26 mouse cellular contexts compared by ENCODE assay signal in genomic region chr3:55665928-55666327, GRCm38 (mm10).
DNase-seq lines count a peak whose midpoint lies in the region; ATAC-seq lines count a peak whose summit lies in the region.
"Had no signal": no experiment of that assay in that cellular context is flagged by ENCODE, and none has a peak within 500 bp of the region (broad histone marks: within the 10 kb centered on the region; RNA-seq: fewer than 3 reads in every experiment).

No protein-coding gene starts in this region.

- no peaks in the 10 kb centered on the region; the same call in 1 of the 2 replicates for H3K36me3 ChIP-seq in limb, embryonic 12.5 days
- H3K36me3 ChIP-seq in limb, embryonic 10.5 days, result no peaks in the 10 kb centered on the region
- no peaks in the 10 kb centered on the region for H3K36me3 ChIP-seq in midbrain, embryonic 10.5 days
- H3K36me3 ChIP-seq: heart, embryonic 12.5 days; liver, embryonic 13.5 days had no signal

- no peaks in the 10 kb centered on the region for H3K9me3 ChIP-seq in limb, embryonic 12.5 days
- no peaks in the 10 kb centered on the region for H3K9me3 ChIP-seq in limb, embryonic 10.5 days (replicated peaks)
- no peaks in the 10 kb centered on the region for H3K9me3 ChIP-seq in midbrain, embryonic 10.5 days (replicated peaks)
- H3K9me3 ChIP-seq: heart, embryonic 12.5 days; limb, embryonic 15.5 days; liver, embryonic 13.5 days had no signal

- WGBS in limb, embryonic 12.5 days, result 57% methylated on average over 5 of the region's 5 CpGs
- WGBS in limb, embryonic 10.5 days, result 87% methylated on average over 5 of the region's 5 CpGs
- WGBS in midbrain, embryonic 10.5 days, result 68% methylated on average over 5 of the region's 5 CpGs

- H3K4me1 ChIP-seq in limb, embryonic 12.5 days (replicated peaks), result peaks cover 7% of the 10 kb centered on the region
- peaks cover 11% of the 10 kb centered on the region for H3K4me1 ChIP-seq in limb, embryonic 10.5 days
- H3K4me1 ChIP-seq in midbrain, embryonic 10.5 days, result peaks cover 27% of the 10 kb centered on the region
- H3K4me1 ChIP-seq: limb, embryonic 15.5 days; liver, embryonic 13.5 days had no signal

- no peak overlapping the region for H3K4me2 ChIP-seq in limb, embryonic 12.5 days
- H3K4me2 ChIP-seq: heart, embryonic 12.5 days; limb, embryonic 15.5 days; liver, embryonic 13.5 days had no signal

- H3K4me3 ChIP-seq in limb, embryonic 12.5 days (replicated peaks), result no peak overlapping the region
- no peak overlapping the region for H3K4me3 ChIP-seq in limb, embryonic 10.5 days
- H3K4me3 ChIP-seq in midbrain, embryonic 10.5 days, result no peak overlapping the region
- H3K4me3 ChIP-seq: heart, embryonic 12.5 days; limb, embryonic 15.5 days; liver, embryonic 13.5 days had no signal

- ATAC-seq in limb, embryonic 12.5 days (ENCODE audit: insufficient number of reproducible peaks, insufficient read depth, low FRiP score, low TSS enrichment, low read depth), result peak; percentile 42; the same call in 1 of the 2 replicates
- ATAC-seq: forebrain, embryonic 14.5 days; intestine, postnatal 0 days had no signal

- no peak overlapping the region for H3K9ac ChIP-seq in limb, embryonic 12.5 days (replicated peaks)
- H3K9ac ChIP-seq: heart, embryonic 12.5 days; limb, embryonic 15.5 days; liver, embryonic 13.5 days had no signal

- H3K27ac ChIP-seq in limb, embryonic 12.5 days, result peak overlapping the region; percentile 67
- no peak overlapping the region for H3K27ac ChIP-seq in limb, embryonic 10.5 days
- no peak overlapping the region; the same call in 1 of the 2 replicates for H3K27ac ChIP-seq in midbrain, embryonic 10.5 days (replicated peaks)
- H3K27ac ChIP-seq: limb, embryonic 15.5 days; liver, embryonic 13.5 days; macrophage; stomach, postnatal 0 days had no signal

- no peaks in the 10 kb centered on the region for H3K27me3 ChIP-seq in limb, embryonic 12.5 days
- H3K27me3 ChIP-seq in limb, embryonic 10.5 days (ENCODE audit: low read depth, poor library complexity, severe bottlenecking), result no peaks in the 10 kb centered on the region
- no peaks in the 10 kb centered on the region for H3K27me3 ChIP-seq in midbrain, embryonic 10.5 days (ENCODE audit: low read depth, poor library complexity, severe bottlenecking)
- H3K27me3 ChIP-seq: heart, embryonic 12.5 days; limb, embryonic 15.5 days; liver, embryonic 13.5 days had no signal

- DNase-seq in heart, adult 11 months, result peak; percentile 55
- DNase-seq in heart, adult 9 months (ENCODE audit: low spot score in 2 of 2), result no peak
- no peak for DNase-seq in limb, embryonic 10.5 days (ENCODE audit: low spot score)
- DNase-seq in testis, postnatal 14 days (ENCODE audit: low spot score), result peak; percentile 9
- DNase-seq in testis, postnatal 10 days (ENCODE audit: low spot score), result no peak
- no peak for DNase-seq in midbrain, embryonic 10.5 days (ENCODE audit: low spot score)
- DNase-seq: adrenal gland, postnatal 25 days; cerebellum, adult 18-20 months; cerebellum, postnatal 10 days; gastrocnemius, postnatal 25 days; heart, adult 18-20 months; heart, postnatal 4 days; kidney, adult 9 months; kidney, postnatal 10 days; liver, embryonic 13.5 days; lung, adult 2 months; midbrain, embryonic 14.5 days; right cerebral cortex, postnatal 4 days; thymus, postnatal 4 days had no signal

Comparison
In these comparisons a context has a peak if more than half of its experiments do, and no peak if none do; other contexts are left out.
1. DNase-seq: peak in heart, adult 11 months (single experiment) and testis, postnatal 14 days (single experiment); none in heart, adult 9 months (0 of 2), limb, embryonic 10.5 days (single experiment), testis, postnatal 10 days (single experiment) and midbrain, embryonic 10.5 days (single experiment).